Mouse (Mus musculus) liver, embryonic 14.5 days (tissue): ENCODE data around the gene Hpcal1.

Experiments used
- CTCF ChIP-seq: IDR thresholded peaks from 2 replicates; pipeline ENCODE4 v1.5.1; 2016; ENCODE audit warnings: antibody characterized with exemption, low read depth, control low read depth
- EP300 ChIP-seq: IDR thresholded peaks from 2 replicates; pipeline ENCODE4 v1.6.1; 2016; ENCODE audit warnings: antibody characterized with exemption, low read depth

DNA sequence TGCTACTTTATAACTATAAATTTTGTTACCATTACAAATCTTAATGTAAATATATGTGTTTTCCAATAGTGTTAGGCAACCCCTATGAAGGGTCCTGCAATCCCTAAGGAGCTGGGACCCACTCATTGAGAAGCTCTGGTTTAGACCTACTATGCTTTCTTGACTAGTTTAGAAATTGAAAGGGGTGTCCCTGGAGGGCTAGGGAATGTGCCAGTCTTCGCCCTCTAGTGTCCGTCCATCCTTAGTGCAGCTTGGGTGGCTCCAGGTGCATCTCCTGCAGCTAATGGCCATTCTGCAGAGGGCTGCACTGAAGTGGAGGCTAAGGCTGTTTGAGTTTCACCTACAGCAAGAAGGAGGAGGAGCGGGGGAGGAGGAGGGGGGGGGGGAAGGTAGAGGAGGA, 87.7 kb downstream of the Hpcal1 start:
- no peak for TF ChIP-seq EP300
- TF ChIP-seq CTCF, result peak; percentile 78
